Mouse (Mus musculus): Measurements from ENCODE around the gene Rnf24. TPM values are rescaled to one million over a fixed set of nuclear protein-coding genes. Genes with fewer than 3 reads are reported as not detected.
A peak's percentile ranks its signal among the peaks of the same experiment; 100 is the strongest.

Gene Rnf24
- 1.7 and 2.3 TPM in 2 replicates for polyA plus RNA-seq (2015; fragmentation: Nextera tagmentation; extraction: Ambion mirVana)

DNA sequence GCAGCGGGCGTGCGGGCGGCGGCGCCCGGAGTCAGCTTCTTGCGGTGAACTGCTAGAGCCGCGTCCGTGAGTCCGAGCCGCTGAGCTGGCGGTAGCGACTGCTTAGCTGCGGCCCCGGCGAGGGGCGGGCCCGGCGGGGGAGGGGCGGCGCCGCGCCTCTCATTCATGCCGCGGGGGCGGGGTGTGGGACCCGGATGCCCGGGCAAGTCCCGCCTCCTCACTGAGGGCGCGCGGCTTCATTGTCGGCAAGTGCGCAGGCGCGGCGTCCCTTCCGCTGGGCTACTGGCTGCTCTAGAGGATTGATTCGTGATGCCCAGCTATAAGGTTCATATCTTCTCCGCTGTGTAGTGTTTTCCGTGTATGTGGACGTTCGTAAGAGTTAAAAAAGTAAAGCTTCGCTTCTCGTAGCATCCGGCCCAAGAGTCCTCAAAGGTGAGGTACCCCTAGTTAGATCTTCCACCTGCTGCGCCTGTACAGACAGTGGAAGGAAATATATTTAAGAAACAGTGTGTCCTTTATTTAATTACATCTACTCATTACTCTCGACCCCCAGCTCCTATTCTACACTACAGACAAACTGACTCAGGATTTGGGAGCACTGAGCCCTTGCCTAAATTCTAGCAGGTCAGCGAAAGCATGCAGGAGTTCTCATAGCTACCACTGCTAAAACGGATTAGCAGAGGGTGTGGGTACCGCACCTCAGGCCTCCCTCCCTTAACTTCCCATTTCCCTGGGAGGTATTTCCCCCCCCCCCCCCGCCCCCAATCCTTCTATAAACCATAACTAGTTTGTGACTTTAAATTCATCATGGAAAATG, at the start of gene Rnf24:
Rnf24 (minus strand) TSS at position 146 of the 817 bp plus-strand sequence.
- Histone ChIP-seq H3K9me3 (ENCODE audit: control insufficient read depth, low read length) (no peaks in the 10 kb centered on the region), H3K4me3 (ENCODE audit: low read length) (peak within 1 kb of the TSS; percentile 92), H3K4me1 (ENCODE audit: control insufficient read depth, insufficient read depth, low read length) (peaks cover 13% of the 10 kb centered on the region), H3K9ac (ENCODE audit: low read depth, low read length) (peak within 1 kb of the TSS; percentile 93), H3K36me3 (ENCODE audit: control insufficient read depth, insufficient read depth, low read length) (no peaks in the 10 kb centered on the region), H3K4me2 (ENCODE audit: low read depth, low read length) (peak within 1 kb of the TSS; percentile 87), H3K27ac (ENCODE audit: low read length) (peak within 1 kb of the TSS; percentile 80), H3K27me3 (replicated peaks; ENCODE audit: control insufficient read depth, insufficient read depth, low read length) (no peaks in the 10 kb centered on the region)
- peak; percentile 97 for ATAC-seq
- under 1% methylated on average over 48 of the region's 54 CpGs for WGBS

GRCm38 (mm10) chr2:131401794-131402495, 49.3 kb upstream of the Rnf24 start:
- 38% methylated on average over 8 of the region's 8 CpGs for WGBS
- Histone ChIP-seq H3K4me1 (ENCODE audit: control insufficient read depth, insufficient read depth, low read length) (peaks cover 20% of the 10 kb centered on the region; the same call in 1 of the 2 replicates), H3K27ac (ENCODE audit: low read length) (peak overlapping the region; percentile 74), H3K36me3 (ENCODE audit: control insufficient read depth, insufficient read depth, low read length) (no peaks in the 10 kb centered on the region), H3K4me3 (ENCODE audit: low read length) (no peak overlapping the region), H3K9me3 (ENCODE audit: control insufficient read depth, low read length) (no peaks in the 10 kb centered on the region), H3K27me3 (replicated peaks; ENCODE audit: control insufficient read depth, insufficient read depth, low read length) (no peaks in the 10 kb centered on the region), H3K4me2 (ENCODE audit: low read depth, low read length) (no peak overlapping the region), H3K9ac (ENCODE audit: low read depth, low read length) (no peak overlapping the region)
- peak; percentile 45 for ATAC-seq

DNA sequence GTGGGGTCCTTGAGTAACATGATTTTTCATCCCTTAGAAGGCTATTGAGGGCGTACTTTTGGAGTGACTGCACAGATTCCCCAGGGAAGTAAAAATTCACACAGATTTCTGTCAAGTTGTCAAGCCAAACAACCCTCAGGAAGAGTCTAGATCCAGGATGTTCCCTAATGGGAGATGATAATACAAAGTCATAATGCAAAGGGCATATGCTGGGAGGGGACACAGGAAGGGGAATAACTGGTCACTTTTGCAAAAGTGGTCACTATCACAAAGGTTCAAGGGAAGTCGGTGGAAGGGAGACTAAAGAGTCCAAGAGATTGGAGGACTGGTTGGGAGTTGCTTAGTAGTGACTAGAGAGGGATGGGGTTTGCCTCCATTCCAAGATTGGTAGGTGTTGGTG, 48.2 kb upstream of the Rnf24 start:
- WGBS: 88% methylated on average over 2 of the region's 2 CpGs
- H3K27ac ChIP-seq (ENCODE audit: low read length): no peak overlapping the region
- H3K9ac ChIP-seq (ENCODE audit: low read depth, low read length): no peak overlapping the region

GRCm38 (mm10) chr2:131397323-131397848, 44.7 kb upstream of the Rnf24 start:
- no peak overlapping the region for H3K9ac ChIP-seq (ENCODE audit: low read depth, low read length)
- no peak overlapping the region for H3K4me2 ChIP-seq (ENCODE audit: low read depth, low read length)
- no peak for ATAC-seq
- H3K27ac ChIP-seq (ENCODE audit: low read length): no peak overlapping the region
- H3K27me3 ChIP-seq (replicated peaks; ENCODE audit: control insufficient read depth, insufficient read depth, low read length): no peaks in the 10 kb centered on the region
- WGBS: 88% methylated on average over 5 of the region's 5 CpGs
- H3K4me3 ChIP-seq (ENCODE audit: low read length): no peak overlapping the region
- peaks cover 10% of the 10 kb centered on the region; the same call in 1 of the 2 replicates for H3K4me1 ChIP-seq (ENCODE audit: control insufficient read depth, insufficient read depth, low read length)
- no peaks in the 10 kb centered on the region for H3K9me3 ChIP-seq (ENCODE audit: control insufficient read depth, low read length)
- H3K36me3 ChIP-seq (ENCODE audit: control insufficient read depth, insufficient read depth, low read length): no peaks in the 10 kb centered on the region

More for the DNA sequence above, 48.2 kb upstream of the Rnf24 start:
- Histone ChIP-seq H3K27me3 (replicated peaks; ENCODE audit: control insufficient read depth, insufficient read depth, low read length) (no peaks in the 10 kb centered on the region), H3K4me2 (ENCODE audit: low read depth, low read length) (no peak overlapping the region), H3K36me3 (ENCODE audit: control insufficient read depth, insufficient read depth, low read length) (no peaks in the 10 kb centered on the region), H3K4me1 (ENCODE audit: control insufficient read depth, insufficient read depth, low read length) (peaks cover 21% of the 10 kb centered on the region; the same call in 1 of the 2 replicates), H3K9me3 (ENCODE audit: control insufficient read depth, low read length) (no peaks in the 10 kb centered on the region), H3K4me3 (ENCODE audit: low read length) (no peak overlapping the region)
- ATAC-seq: no peak

DNA sequence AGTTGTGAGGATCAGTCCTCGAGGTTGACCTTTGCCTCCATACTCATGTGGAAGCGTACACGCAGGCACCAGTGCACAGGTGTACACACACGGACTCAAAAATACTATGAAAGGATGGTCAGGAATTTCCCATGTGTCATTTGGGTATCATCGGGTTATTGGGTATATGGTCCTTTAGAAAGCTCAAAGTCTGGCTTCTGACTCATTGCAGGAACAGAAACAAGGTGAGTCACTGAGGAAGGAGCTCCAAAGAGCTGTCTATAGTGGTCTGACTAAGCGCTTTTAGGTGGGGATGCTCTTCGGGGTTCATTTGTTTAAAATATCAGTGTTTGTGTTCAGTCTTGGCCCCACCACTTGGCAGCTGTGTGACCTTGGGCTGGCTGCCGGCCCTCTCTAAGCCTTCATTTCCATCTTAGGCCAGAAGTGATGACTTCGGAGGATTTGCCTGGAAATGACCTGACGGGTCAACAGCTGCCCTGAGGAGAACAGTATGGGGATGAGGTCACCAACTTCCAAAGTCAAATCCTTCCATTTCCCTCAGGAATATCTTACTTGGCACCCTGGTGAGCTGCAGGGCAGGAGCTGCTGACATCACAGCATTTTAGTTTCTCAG, 33.8 kb upstream of the Rnf24 start:
- no peaks in the 10 kb centered on the region for H3K9me3 ChIP-seq (ENCODE audit: control insufficient read depth, low read length)
- H3K27me3 ChIP-seq (replicated peaks; ENCODE audit: control insufficient read depth, insufficient read depth, low read length): no peaks in the 10 kb centered on the region
- ATAC-seq: no peak
- H3K36me3 ChIP-seq (ENCODE audit: control insufficient read depth, insufficient read depth, low read length): no peaks in the 10 kb centered on the region
- no peak overlapping the region for H3K9ac ChIP-seq (ENCODE audit: low read depth, low read length)
- no peak overlapping the region for H3K4me2 ChIP-seq (ENCODE audit: low read depth, low read length)
- no peak overlapping the region for H3K27ac ChIP-seq (ENCODE audit: low read length)
- WGBS: 74% methylated on average over 10 of the region's 10 CpGs
- no peaks in the 10 kb centered on the region for H3K4me1 ChIP-seq (ENCODE audit: control insufficient read depth, insufficient read depth, low read length)
- H3K4me3 ChIP-seq (ENCODE audit: low read length): no peak overlapping the region

GRCm38 (mm10) chr2:131385176-131385575, 32.5 kb upstream of the Rnf24 start:
- ATAC-seq: no peak
- H3K4me1 ChIP-seq (ENCODE audit: control insufficient read depth, insufficient read depth, low read length): no peaks in the 10 kb centered on the region

DNA sequence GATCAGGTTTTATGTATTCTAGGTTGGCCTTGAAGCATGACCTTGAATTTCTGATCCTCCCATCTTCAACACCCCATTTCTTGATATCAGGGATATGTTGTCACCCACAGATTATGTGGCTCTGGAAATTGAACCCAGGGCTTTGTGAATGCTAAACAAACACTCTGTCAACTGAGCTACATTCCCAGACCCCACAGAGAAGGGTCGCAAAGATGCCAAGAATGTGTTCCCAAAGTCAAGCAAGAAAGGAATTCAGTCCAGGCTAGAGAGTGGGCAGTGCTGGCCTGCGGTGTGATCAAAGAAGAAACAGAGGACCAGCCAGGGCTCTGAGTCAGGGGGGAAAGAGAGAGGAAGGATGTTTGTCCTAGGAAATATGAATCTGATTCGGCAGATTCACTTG, 26.8 kb upstream of the Rnf24 start:
- Histone ChIP-seq H3K4me3 (ENCODE audit: low read length) (no peak overlapping the region), H3K4me2 (ENCODE audit: low read depth, low read length) (no peak overlapping the region), H3K9me3 (ENCODE audit: control insufficient read depth, low read length) (no peaks in the 10 kb centered on the region), H3K36me3 (ENCODE audit: control insufficient read depth, insufficient read depth, low read length) (no peaks in the 10 kb centered on the region), H3K27me3 (replicated peaks; ENCODE audit: control insufficient read depth, insufficient read depth, low read length) (no peaks in the 10 kb centered on the region), H3K27ac (ENCODE audit: low read length) (no peak overlapping the region), H3K4me1 (ENCODE audit: control insufficient read depth, insufficient read depth, low read length) (no peaks in the 10 kb centered on the region), H3K9ac (ENCODE audit: low read depth, low read length) (no peak overlapping the region)
- no peak for ATAC-seq
- 64% methylated on average over 3 of the region's 3 CpGs for WGBS

More at GRCm38 (mm10) chr2:131385176-131385575, 32.5 kb upstream of the Rnf24 start:
- 77% methylated on average over 4 of the region's 4 CpGs for WGBS
- Histone ChIP-seq H3K9ac (ENCODE audit: low read depth, low read length) (no peak overlapping the region), H3K4me2 (ENCODE audit: low read depth, low read length) (no peak overlapping the region), H3K27ac (ENCODE audit: low read length) (no peak overlapping the region), H3K9me3 (ENCODE audit: control insufficient read depth, low read length) (no peaks in the 10 kb centered on the region), H3K36me3 (ENCODE audit: control insufficient read depth, insufficient read depth, low read length) (no peaks in the 10 kb centered on the region), H3K27me3 (replicated peaks; ENCODE audit: control insufficient read depth, insufficient read depth, low read length) (no peaks in the 10 kb centered on the region), H3K4me3 (ENCODE audit: low read length) (no peak overlapping the region)

DNA sequence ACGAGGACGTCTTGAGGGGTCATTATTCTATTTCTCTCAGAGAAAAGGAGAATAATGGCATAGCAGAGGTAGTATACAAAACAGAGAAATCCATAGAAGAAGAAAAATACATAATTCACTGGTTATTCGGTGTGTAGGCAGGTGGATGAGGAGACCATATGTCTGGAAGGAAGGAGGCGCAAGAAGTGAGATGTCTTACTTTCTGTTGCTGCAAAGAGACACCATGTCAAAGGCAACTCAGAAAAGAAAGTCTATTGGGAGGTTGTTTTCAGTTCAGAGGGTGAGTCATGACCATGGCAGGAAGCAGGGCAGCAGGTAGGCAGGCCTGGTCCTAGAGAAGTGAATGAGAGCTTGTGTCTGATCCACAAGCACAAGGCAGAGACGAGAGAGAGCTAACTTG, 26.2 kb upstream of the Rnf24 start:
- no peaks in the 10 kb centered on the region for H3K36me3 ChIP-seq (ENCODE audit: control insufficient read depth, insufficient read depth, low read length)
- H3K27ac ChIP-seq (ENCODE audit: low read length): no peak overlapping the region
- no peaks in the 10 kb centered on the region for H3K4me1 ChIP-seq (ENCODE audit: control insufficient read depth, insufficient read depth, low read length)
- H3K4me3 ChIP-seq (ENCODE audit: low read length): no peak overlapping the region
- ATAC-seq: no peak
- 94% methylated on average over 5 of the region's 5 CpGs for WGBS
- H3K4me2 ChIP-seq (ENCODE audit: low read depth, low read length): no peak overlapping the region
- no peak overlapping the region for H3K9ac ChIP-seq (ENCODE audit: low read depth, low read length)
- no peaks in the 10 kb centered on the region for H3K9me3 ChIP-seq (ENCODE audit: control insufficient read depth, low read length)
- H3K27me3 ChIP-seq (replicated peaks; ENCODE audit: control insufficient read depth, insufficient read depth, low read length): no peaks in the 10 kb centered on the region

DNA sequence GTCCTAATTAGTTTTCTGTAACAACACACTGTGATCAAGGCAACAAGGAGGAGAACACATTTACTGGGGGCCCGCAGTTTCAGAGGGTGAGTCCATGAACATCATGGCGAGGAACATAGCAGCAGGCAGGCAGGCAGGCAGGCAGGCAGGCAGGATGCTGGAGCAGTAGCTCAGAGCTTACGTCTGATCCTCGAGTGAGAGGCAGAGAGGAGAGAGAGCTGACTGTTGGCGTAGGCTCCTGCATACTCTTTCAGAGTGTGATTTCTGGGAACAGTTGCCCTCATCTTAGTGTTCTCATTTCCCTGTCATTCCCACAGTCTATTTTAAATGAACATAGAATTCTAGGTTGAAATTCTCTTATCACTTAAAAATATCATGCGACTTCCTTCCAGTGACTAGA, 24.4 kb upstream of the Rnf24 start:
- H3K9ac ChIP-seq (ENCODE audit: low read depth, low read length): no peak overlapping the region
- H3K4me2 ChIP-seq (ENCODE audit: low read depth, low read length): no peak overlapping the region
- no peaks in the 10 kb centered on the region for H3K27me3 ChIP-seq (replicated peaks; ENCODE audit: control insufficient read depth, insufficient read depth, low read length)
- 56% methylated on average over 6 of the region's 6 CpGs for WGBS
- no peaks in the 10 kb centered on the region for H3K4me1 ChIP-seq (ENCODE audit: control insufficient read depth, insufficient read depth, low read length)
- H3K36me3 ChIP-seq (ENCODE audit: control insufficient read depth, insufficient read depth, low read length): no peaks in the 10 kb centered on the region
- no peak for ATAC-seq
- no peak overlapping the region for H3K4me3 ChIP-seq (ENCODE audit: low read length)
- no peak overlapping the region for H3K27ac ChIP-seq (ENCODE audit: low read length)
- H3K9me3 ChIP-seq (ENCODE audit: control insufficient read depth, low read length): no peaks in the 10 kb centered on the region

All from intestine, embryonic 16.5 days (tissue).